Mouse (Mus musculus) pancreas, adult 10 weeks (tissue): Measurements from ENCODE around the gene Dcst2. TPM values are rescaled to one million over a fixed set of nuclear protein-coding genes. Genes with fewer than 3 reads are reported as not detected.

ENCODE experiments used
- polyA plus RNA-seq: library from polyadenylated mRNA; stranded (reverse); fragments of 350-450 nt; fragmentation: Illumina TruSeq; extraction: RNeasy Lipid Tissue Mini Kit (QIAGEN cat#74804); gene quantifications from one replicate; pipeline ENCODE4 v1.2.3, GENCODE M21; 2015; ENCODE audit warnings: low read depth, low replicate concordance; ENCODE audit not compliant: insufficient read depth

Gene Dcst2
- polyA plus RNA-seq, result not detected

GRCm38 (mm10) chr3:89361675-89362074, at the start of gene Dcst2:
TSS of gene Dcst2 (plus strand) at chr3:89361975.

GRCm38 (mm10) chr3:89322514-89323165, 39.1 kb upstream of the Dcst2 start, which contains the start of gene Efna3:
TSS of gene Efna3 (minus strand) at chr3:89322965.

GRCm38 (mm10) chr3:89337721-89338578, 23.8 kb upstream of the Dcst2 start, which contains the start of gene Efna4:
TSS of gene Efna4 (minus strand) at chr3:89338028.

GRCm38 (mm10) chr3:89349869-89350501, 11.8 kb upstream of the Dcst2 start, which contains the start of gene Adam15:
TSS of gene Adam15 (minus strand) at chr3:89349996.

GRCm38 (mm10) chr3:89365153-89365485, 3.3 kb downstream of the Dcst2 start, which contains the start of gene Dcst1:
TSS of gene Dcst1 (minus strand) at chr3:89365253.

GRCm38 (mm10) chr3:89394006-89394893, 32.5 kb downstream of the Dcst2 start, which contains the start of gene Zbtb7b:
TSS of gene Zbtb7b (minus strand) at chr3:89394776.

GRCm38 (mm10) chr3:89402693-89403092, 40.9 kb downstream of the Dcst2 start, which contains the start of gene Lenep:
TSS of gene Lenep (minus strand) at chr3:89402793.

GRCm38 (mm10) chr3:89411490-89412393, 50.0 kb downstream of the Dcst2 start, which contains the start of gene Flad1:
TSS of gene Flad1 (minus strand) at chr3:89411870.

GRCm38 (mm10) chr3:89418170-89418860, 56.5 kb downstream of the Dcst2 start, which contains the start of the genes Cks1b and Shc1:
TSS of gene Cks1b (minus strand) at chr3:89418383.
TSS of gene Shc1 (plus strand) at chr3:89418443.

Other genes with a start within 250 kb of the Dcst2 start
- 1.7 TPM for gene Pklr, start 225.8 kb upstream of the Dcst2 start, polyA plus RNA-seq
- 1.8 TPM for gene Hcn3, start 201.8 kb upstream of the Dcst2 start, polyA plus RNA-seq
- 30.4 TPM for gene Clk2, start 197.2 kb upstream of the Dcst2 start, polyA plus RNA-seq
- 15.8 TPM for gene Scamp3, start 184.5 kb upstream of the Dcst2 start, polyA plus RNA-seq
- gene Fam189b, start 178.8 kb upstream of the Dcst2 start, polyA plus RNA-seq, result 5.7 TPM
- gene Gba, start 159.0 kb upstream of the Dcst2 start, polyA plus RNA-seq, result 18.0 TPM
- 20.7 TPM for gene Thbs3, start 146.8 kb upstream of the Dcst2 start, polyA plus RNA-seq
- gene Mtx1, start 134.9 kb upstream of the Dcst2 start, polyA plus RNA-seq, result 31.8 TPM
- gene Muc1, start 132.9 kb upstream of the Dcst2 start, polyA plus RNA-seq, result 71.5 TPM
- 94.1 TPM for gene Krtcap2, start 116.0 kb upstream of the Dcst2 start, polyA plus RNA-seq
- 2.9 TPM for gene Trim46, start 115.7 kb upstream of the Dcst2 start, polyA plus RNA-seq
- gene Dpm3, start 102.6 kb upstream of the Dcst2 start, polyA plus RNA-seq, result 46.0 TPM
- 48.2 TPM for gene Slc50a1, start 91.4 kb upstream of the Dcst2 start, polyA plus RNA-seq
- 15.3 TPM for gene Efna1, start 80.8 kb upstream of the Dcst2 start, polyA plus RNA-seq
- not detected for gene Efna3, start 39.0 kb upstream of the Dcst2 start, polyA plus RNA-seq
- 0.52 TPM for gene Efna4, start 23.9 kb upstream of the Dcst2 start, polyA plus RNA-seq
- 66.8 TPM for gene Adam15, start 12.0 kb upstream of the Dcst2 start, polyA plus RNA-seq
- not detected for gene Dcst1, start 3.3 kb downstream of the Dcst2 start, polyA plus RNA-seq
- 9.6 TPM for gene Zbtb7b, start 32.8 kb downstream of the Dcst2 start, polyA plus RNA-seq
- 0.83 TPM for gene Lenep, start 40.8 kb downstream of the Dcst2 start, polyA plus RNA-seq
- 5.6 TPM for gene Flad1, start 49.9 kb downstream of the Dcst2 start, polyA plus RNA-seq
- gene Cks1b, start 56.4 kb downstream of the Dcst2 start, polyA plus RNA-seq, result 5.7 TPM
- gene Shc1, start 56.5 kb downstream of the Dcst2 start, polyA plus RNA-seq, result 14.1 TPM
- gene Pygo2, start 68.2 kb downstream of the Dcst2 start, polyA plus RNA-seq, result 15.3 TPM
- 14.1 TPM for gene Pbxip1, start 74.7 kb downstream of the Dcst2 start, polyA plus RNA-seq
- 5.8 TPM for gene Pmvk, start 92.6 kb downstream of the Dcst2 start, polyA plus RNA-seq
- gene Kcnn3, start 158.2 kb downstream of the Dcst2 start, polyA plus RNA-seq, result 1.5 TPM